Mouse (Mus musculus) hindbrain, embryonic 14.5 days (tissue): ENCODE measurements around the gene Erp29. TPM values are rescaled to one million over a fixed set of nuclear protein-coding genes. Genes with fewer than 3 reads are reported as not detected.
"Not testable (repeated sequence)": the region's sequence is repeated elsewhere in the genome, so short reads cannot be mapped to it uniquely, and the experiment has no call there.

Source experiments
- ATAC-seq: fragments of 200-750 bp; cut with Nextera tagmentation; 2 replicates; pipeline ENCODE4 v1.8.0; 2017; ENCODE audit warnings: moderate number of reproducible peaks, mild to moderate bottlenecking, moderate TSS enrichment, moderate library complexity; ENCODE audit not compliant: low FRiP score
- DNase-seq: peaks from one replicate; pipeline ENCODE4 v3.0.0-alpha.2; 2015; ENCODE audit warnings: low spot score
- H3K27ac ChIP-seq: fragments of 300-500 bp; sonication (generic); 2 replicates; pipeline ENCODE4 v1.5.1; 2014; ENCODE audit warnings: mild to moderate bottlenecking, moderate library complexity
- H3K27me3 ChIP-seq: fragments of 300-500 bp; sonication (generic); 2 replicates; pipeline ENCODE4 v1.6.1; 2014; ENCODE audit warnings: mild to moderate bottlenecking, low read length, mixed read lengths; ENCODE audit not compliant: control insufficient read depth, insufficient read depth
- H3K36me3 ChIP-seq: fragments of 300-500 bp; sonication (generic); replicated peaks from 2 replicates; pipeline ENCODE4 v1.6.1; 2014; ENCODE audit not compliant: control insufficient read depth, insufficient read depth
- H3K4me1 ChIP-seq: fragments of 300-500 bp; sonication (generic); replicated peaks from 2 replicates; pipeline ENCODE4 v1.6.1; 2014; ENCODE audit warnings: antibody characterized with exemption, low read length, mixed read lengths; ENCODE audit not compliant: control insufficient read depth, insufficient read depth
- H3K4me2 ChIP-seq: fragments of 300-500 bp; sonication (generic); replicated peaks from 2 replicates; pipeline ENCODE4 v1.6.1; 2014; ENCODE audit warnings: mild to moderate bottlenecking, moderate library complexity
- H3K4me3 ChIP-seq: fragments of 300-500 bp; sonication (generic); replicated peaks from 2 replicates; pipeline ENCODE4 v1.5.1; 2014; ENCODE audit warnings: mild to moderate bottlenecking, low read length
- H3K9ac ChIP-seq: fragments of 300-500 bp; sonication (generic); 2 replicates; pipeline ENCODE4 v1.6.1; 2014
- H3K9me3 ChIP-seq: fragments of 300-500 bp; sonication (generic); 2 replicates; pipeline ENCODE4 v1.6.1; 2016; ENCODE audit warnings: low read length; ENCODE audit not compliant: control insufficient read depth
- WGBS: fragments of 180-500 bp; shearing (Covaris S2); extraction: QIAGEN DNeasy Blood & Tissue Kit; methylation state at CpG from one replicate; pipeline ENCODE4 v1.1.7; 2014; 5-methylcytosine and 5-hydroxymethylcytosine counted together
- polyA plus RNA-seq: library from polyadenylated mRNA; unstranded; fragments of >200 nt; fragmentation: Nextera tagmentation; extraction: Ambion mirVana; gene quantifications from 2 replicates; pipeline ENCODE4 v1.2.1, GENCODE M21; 2014

Gene Erp29
- polyA plus RNA-seq: 146 and 147 TPM in 2 replicates

DNA sequence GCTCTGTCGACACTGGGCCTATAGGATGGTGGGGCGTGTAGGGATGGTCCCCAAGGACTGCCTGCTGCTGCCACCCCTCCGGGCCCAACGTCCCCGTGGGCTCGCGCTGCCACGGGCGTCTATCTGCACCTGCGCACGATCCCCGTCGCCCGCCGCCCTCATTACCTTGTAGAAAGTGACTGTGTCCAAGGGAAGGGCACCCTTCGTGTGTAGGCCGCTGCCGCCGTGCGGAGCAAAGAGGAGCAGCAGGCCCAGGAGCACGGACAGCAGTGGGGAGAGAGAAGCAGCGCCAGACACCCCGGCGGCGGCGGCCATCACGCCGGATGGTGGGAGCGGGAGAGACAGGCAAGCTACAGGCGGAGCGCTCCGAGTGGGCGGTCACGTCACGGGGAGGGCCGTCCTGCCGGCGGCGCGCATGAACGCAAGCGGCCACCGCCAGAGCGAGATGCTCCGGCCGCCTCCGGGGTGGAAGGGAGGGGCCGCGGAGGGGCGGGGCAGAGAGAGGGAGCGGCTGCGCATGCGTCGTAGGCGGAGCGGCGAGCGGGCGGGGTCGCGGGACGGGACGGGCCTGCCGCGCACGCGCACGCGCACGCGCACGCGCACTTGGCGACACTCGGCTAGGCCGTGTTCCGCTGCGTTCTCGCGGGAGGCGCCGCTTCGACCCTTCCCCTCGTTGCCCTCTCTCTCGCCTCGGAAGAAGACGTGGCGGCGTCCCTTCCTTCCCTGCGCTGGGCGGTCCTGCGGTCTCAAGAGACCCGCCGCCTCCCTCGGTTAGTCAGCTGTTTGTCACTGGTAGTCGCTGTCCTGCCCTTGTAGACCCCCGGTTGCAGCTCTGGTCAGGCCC lies at the start of gene Erp29:
Gene Erp29 (minus strand): TSS at position 481 of the 844 bp plus-strand sequence.
- Histone ChIP-seq H3K4me2 (peak within 1 kb of the TSS; percentile 88), H3K4me3 (peak within 1 kb of the TSS; percentile 97), H3K36me3 (peaks cover 27% of the 10 kb centered on the region), H3K27ac (peak within 1 kb of the TSS; percentile 97), H3K27me3 (no peaks in the 10 kb centered on the region), H3K9me3 (no peaks in the 10 kb centered on the region), H3K9ac (peak within 1 kb of the TSS; percentile 95), H3K4me1 (peaks cover 24% of the 10 kb centered on the region)
- DNase-seq: peak; percentile 100
- WGBS: under 1% methylated on average over 82 of the region's 97 CpGs
- peak; percentile 95 for ATAC-seq

DNA sequence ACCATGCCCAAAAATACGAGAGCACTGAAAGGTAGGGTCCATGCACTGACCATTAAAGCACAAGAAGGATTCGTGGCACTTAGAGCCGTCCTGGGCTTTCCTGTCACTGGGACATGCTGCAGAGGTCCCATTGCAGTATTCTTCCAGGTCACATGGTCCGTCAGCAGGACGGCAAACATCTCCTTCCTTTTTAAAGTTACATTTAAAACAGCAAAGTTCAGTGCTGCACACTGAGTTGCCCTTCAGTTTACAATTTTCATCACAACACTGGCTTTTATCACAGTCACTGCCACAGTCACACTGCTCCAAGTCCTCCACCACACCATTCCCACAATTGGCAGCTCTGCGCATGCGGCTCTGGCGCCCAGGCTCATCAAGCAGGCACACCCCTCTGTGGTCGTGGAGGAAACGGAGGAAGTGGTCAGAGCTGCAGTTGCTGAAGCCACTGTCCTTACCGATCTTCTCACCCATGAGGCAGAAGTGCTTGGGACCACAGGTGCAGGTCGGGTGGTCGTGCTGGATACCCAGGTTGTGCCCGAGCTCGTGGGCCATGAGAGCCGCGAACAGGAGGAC lies 49.2 kb upstream of the Erp29 start:
- not testable (repeated sequence) for H3K9ac ChIP-seq, H3K27me3 ChIP-seq, DNase-seq, H3K4me2 ChIP-seq, ATAC-seq, H3K36me3 ChIP-seq, H3K27ac ChIP-seq, H3K9me3 ChIP-seq, H3K4me3 ChIP-seq, H3K4me1 ChIP-seq
- WGBS: 88% methylated on average over 9 of the region's 17 CpGs

DNA sequence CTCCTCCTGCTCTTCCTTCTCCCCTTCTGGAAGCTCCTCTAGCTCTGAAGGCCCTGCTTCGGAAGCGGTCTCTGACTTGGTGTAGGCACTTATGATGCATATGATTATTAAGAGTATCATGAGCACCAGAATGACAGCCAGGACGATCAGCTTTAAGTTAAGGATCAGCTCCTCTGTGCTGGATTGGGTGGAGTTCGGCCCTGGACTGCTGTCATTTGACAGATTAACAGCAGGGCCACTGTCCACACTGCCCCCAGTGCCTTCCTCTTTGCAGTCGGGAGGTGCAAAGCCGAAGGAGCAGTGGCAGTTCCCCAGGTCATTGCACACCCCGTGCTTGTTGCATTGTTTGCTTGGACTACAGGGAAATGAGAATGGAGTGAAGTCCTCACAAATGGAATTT lies 48.4 kb upstream of the Erp29 start:
- no peak overlapping the region for H3K4me2 ChIP-seq
- no peaks in the 10 kb centered on the region for H3K4me1 ChIP-seq
- DNase-seq: no peak
- 79% methylated on average over 7 of the region's 7 CpGs for WGBS
- no peaks in the 10 kb centered on the region for H3K27me3 ChIP-seq
- H3K27ac ChIP-seq: no peak overlapping the region
- no peak overlapping the region for H3K4me3 ChIP-seq
- H3K36me3 ChIP-seq: no peaks in the 10 kb centered on the region
- no peak overlapping the region for H3K9ac ChIP-seq
- no peak for ATAC-seq
- no peaks in the 10 kb centered on the region for H3K9me3 ChIP-seq

GRCm38 (mm10) chr5:121493305-121493704 lies 41.0 kb upstream of the Erp29 start:
- Histone ChIP-seq H3K4me3 (no peak overlapping the region), H3K9ac (no peak overlapping the region), H3K4me1 (no peaks in the 10 kb centered on the region), H3K27me3 (no peaks in the 10 kb centered on the region), H3K9me3 (no peaks in the 10 kb centered on the region), H3K27ac (no peak overlapping the region), H3K36me3 (no peaks in the 10 kb centered on the region), H3K4me2 (no peak overlapping the region)
- ATAC-seq (no peak), DNase-seq (no peak)
- 84% methylated on average over 8 of the region's 8 CpGs for WGBS

DNA sequence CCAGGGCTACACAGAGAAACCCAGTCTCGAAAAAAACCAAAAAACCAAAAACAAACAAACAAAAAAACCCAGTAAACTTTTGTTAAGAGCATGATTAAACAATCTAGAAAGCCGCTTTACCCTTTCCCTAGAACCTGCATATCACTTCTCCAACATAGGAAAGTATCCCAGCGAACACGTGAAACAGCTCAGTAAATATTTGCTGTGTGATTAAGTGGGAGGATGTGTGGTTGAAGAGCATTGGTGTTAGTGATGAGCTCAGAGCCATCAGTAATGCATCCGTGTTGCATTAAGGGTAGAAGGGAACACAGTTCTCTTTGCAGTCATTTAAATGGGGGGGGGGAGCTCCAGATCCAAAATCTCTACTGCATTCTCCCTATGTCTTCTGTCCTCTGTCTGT lies 32.5 kb upstream of the Erp29 start:
- no peaks in the 10 kb centered on the region for H3K4me1 ChIP-seq
- DNase-seq: no peak
- H3K27ac ChIP-seq: no peak overlapping the region
- H3K9me3 ChIP-seq: no peaks in the 10 kb centered on the region
- no peak overlapping the region for H3K4me3 ChIP-seq
- no peaks in the 10 kb centered on the region for H3K36me3 ChIP-seq
- no peaks in the 10 kb centered on the region for H3K27me3 ChIP-seq
- no peak overlapping the region for H3K4me2 ChIP-seq
- H3K9ac ChIP-seq: no peak overlapping the region
- ATAC-seq: no peak
- WGBS: 86% methylated on average over 5 of the region's 5 CpGs

DNA sequence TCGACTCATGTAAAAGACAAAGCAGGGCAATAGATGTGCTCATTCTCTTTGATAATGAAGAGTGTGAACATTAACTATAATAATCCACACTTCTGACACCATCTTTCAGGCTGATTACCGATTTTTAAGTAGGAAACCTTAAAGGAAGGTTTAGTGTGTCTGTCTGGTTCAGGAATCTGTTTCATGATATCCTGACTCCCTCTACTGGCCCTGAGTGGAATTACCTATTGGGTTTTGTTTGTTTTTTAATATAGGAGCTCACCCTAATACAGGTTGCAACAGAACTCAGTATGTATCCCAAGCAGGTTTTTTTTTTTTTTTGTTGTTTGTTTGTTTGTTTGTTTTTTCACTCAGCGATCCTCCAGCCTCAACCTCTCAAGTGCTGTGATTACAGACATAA lies 25.4 kb upstream of the Erp29 start:
- 39% methylated on average over 3 of the region's 3 CpGs for WGBS
- no peaks in the 10 kb centered on the region for H3K4me1 ChIP-seq
- H3K27ac ChIP-seq: no peak overlapping the region

GRCm38 (mm10) chr5:121476040-121476439 lies 23.7 kb upstream of the Erp29 start:
- DNase-seq: no peak
- no peak for ATAC-seq
- Histone ChIP-seq H3K4me3 (no peak overlapping the region), H3K36me3 (no peaks in the 10 kb centered on the region), H3K27ac (no peak overlapping the region), H3K9me3 (no peaks in the 10 kb centered on the region), H3K4me1 (no peaks in the 10 kb centered on the region), H3K9ac (no peak overlapping the region), H3K4me2 (no peak overlapping the region), H3K27me3 (no peaks in the 10 kb centered on the region)
- 92% methylated on average over 1 of the region's 1 CpGs for WGBS

More for the DNA sequence above, 25.4 kb upstream of the Erp29 start:
- H3K4me3 ChIP-seq: no peak overlapping the region
- DNase-seq (peak; percentile 94), ATAC-seq (no peak)
- no peak overlapping the region for H3K9ac ChIP-seq
- H3K36me3 ChIP-seq: no peaks in the 10 kb centered on the region
- no peak overlapping the region for H3K4me2 ChIP-seq
- H3K27me3 ChIP-seq: no peaks in the 10 kb centered on the region
- no peaks in the 10 kb centered on the region for H3K9me3 ChIP-seq

DNA sequence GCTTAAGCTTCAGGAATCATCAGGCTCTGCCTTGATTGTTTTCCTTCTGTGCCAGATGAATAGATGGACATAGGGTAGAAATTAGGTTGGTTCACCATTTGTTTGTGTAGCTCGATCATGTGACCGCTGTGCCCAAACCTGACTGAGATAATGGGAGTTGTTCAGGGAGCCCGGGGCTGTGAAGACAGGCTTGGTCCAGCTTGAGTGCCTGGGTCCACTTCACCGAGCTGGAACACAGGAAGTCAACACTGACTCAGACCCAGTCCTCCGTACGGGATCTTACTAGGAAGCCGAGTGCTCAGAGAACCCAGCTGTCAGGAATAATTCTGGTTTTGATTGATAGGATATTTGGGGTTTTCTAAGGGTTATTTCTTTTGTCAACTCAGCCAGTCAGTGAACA lies 22.3 kb upstream of the Erp29 start:
- no peak overlapping the region for H3K9ac ChIP-seq
- no peak for DNase-seq
- WGBS: 77% methylated on average over 7 of the region's 7 CpGs
- no peaks in the 10 kb centered on the region for H3K27me3 ChIP-seq
- H3K27ac ChIP-seq: no peak overlapping the region
- H3K4me1 ChIP-seq: no peaks in the 10 kb centered on the region
- no peak for ATAC-seq
- H3K4me2 ChIP-seq: no peak overlapping the region
- H3K36me3 ChIP-seq: no peaks in the 10 kb centered on the region
- H3K4me3 ChIP-seq: no peak overlapping the region
- no peaks in the 10 kb centered on the region for H3K9me3 ChIP-seq

DNA sequence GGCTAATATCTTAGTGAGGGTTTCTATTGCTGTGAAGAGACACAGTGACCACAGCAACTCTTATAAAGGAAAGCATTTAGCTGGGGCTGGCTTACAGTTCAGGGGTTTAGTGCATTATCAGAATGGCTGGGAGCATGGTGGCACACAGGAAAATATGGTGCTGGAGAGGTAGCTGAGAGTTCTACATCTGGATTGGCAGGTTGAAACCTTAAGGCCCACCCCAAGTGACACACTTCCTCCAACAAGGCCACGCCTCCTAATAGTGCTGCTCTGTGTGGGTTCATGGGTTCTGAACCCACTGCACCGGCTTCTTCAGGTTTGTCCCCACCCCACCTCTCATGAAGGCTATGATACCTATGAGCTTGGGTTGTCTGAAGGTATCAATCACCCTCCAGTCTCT lies 20.1 kb upstream of the Erp29 start:
- no peak overlapping the region for H3K27ac ChIP-seq
- WGBS: 82% methylated on average over 2 of the region's 2 CpGs
- ATAC-seq: no peak
- no peaks in the 10 kb centered on the region for H3K36me3 ChIP-seq
- H3K9ac ChIP-seq: no peak overlapping the region
- no peaks in the 10 kb centered on the region for H3K4me1 ChIP-seq
- H3K27me3 ChIP-seq: no peaks in the 10 kb centered on the region
- H3K4me3 ChIP-seq: no peak overlapping the region
- H3K4me2 ChIP-seq: no peak overlapping the region
- no peaks in the 10 kb centered on the region for H3K9me3 ChIP-seq
- no peak for DNase-seq
